Mouse (Mus musculus) adrenal gland, postnatal 4 days (tissue): Measurements from ENCODE around the gene Rsrc1. TPM values are rescaled to one million over a fixed set of nuclear protein-coding genes. Genes with fewer than 3 reads are reported as not detected.
"Not testable (repeated sequence)": the region's sequence is repeated elsewhere in the genome, so short reads cannot be mapped to it uniquely, and the experiment has no call there.

Source experiments
- DNase-seq, 2 experiments: peaks; one replicate each; pipeline ENCODE4 v3.0.0; 2021 to 2022; ENCODE audit warnings: low spot score in 2 of 2, mixed read lengths in 2 of 2
- total RNA-seq, 2 experiments: library from RNA; stranded (reverse); gene quantifications; 2 replicates each; pipeline ENCODE4 v1.2.3; 2021

Rsrc1 gene
- total RNA-seq, 2 experiments from 2014 or later, result 38.8 to 44.1 TPM

DNA sequence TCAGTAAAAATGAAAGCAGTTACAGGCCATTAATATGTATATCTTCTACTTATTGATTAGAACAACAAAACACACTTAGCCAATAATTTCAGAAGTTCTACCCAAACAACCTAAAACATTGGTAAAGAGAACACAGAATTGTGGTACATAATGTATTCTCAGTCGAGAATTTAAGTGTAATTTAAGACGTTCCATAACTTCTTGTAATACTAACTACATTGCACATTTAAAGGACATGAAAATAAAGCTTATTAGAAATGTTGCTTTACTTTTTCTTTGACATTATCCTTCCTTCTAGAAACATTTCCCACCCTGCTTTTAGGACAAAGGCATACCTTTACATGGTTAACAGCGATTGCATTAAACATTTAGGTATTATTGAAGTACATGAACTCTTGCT, 2.3 kb downstream of the Rsrc1 start:
- DNase-seq, result no peak

DNA sequence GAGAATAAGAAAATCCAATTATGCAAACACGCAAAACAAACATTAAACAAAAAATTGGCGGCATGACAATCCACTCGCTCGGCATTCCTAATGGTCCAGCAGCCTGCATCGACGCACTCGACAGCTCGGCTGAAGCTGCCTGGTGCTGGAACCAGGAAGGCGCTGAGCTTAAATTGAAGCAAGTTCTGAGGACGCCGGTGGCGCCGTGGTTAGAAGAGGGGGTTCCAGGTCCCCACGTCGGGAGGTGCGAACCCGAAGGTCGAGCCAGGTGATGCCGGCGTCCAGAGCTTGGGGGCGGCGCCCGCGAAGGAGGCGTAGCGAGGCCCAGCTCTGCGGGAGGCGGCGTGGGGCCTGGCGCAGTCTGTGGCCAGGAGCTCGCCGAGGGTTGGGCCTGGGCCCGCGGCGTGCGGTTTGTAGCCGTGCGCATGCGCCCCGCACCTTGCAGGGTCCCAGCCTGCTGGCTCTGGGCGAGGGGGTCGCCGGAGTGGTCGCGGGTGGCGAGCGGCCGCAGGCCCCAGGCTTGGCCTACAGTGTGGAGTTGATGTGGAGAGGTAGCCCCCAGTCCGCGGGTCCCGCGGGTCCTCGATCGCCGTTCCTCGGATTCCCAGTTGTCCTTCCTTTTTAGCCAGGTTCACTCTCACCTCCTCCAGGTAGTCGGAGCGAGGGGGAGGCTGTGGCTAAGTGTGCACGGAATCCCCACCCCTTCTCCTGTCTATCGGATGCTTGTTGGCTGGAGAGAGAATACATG, 4.5 kb downstream of the Rsrc1 start:
- DNase-seq, result peak; percentile 39 to 55

DNA sequence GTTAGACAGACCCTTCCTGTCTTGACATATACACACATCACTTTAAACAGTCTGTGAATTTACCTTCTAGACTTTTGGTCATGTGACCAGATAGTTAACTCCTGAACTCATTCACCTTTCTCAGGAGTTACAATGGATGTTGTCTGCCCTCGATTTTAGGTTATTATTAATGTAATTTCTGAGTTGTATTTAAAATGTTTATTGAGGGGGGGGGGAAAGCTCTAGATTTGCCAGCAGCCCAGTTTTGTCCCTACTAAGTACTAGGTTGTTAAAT, 5.0 kb downstream of the Rsrc1 start:
- no peak for DNase-seq

DNA sequence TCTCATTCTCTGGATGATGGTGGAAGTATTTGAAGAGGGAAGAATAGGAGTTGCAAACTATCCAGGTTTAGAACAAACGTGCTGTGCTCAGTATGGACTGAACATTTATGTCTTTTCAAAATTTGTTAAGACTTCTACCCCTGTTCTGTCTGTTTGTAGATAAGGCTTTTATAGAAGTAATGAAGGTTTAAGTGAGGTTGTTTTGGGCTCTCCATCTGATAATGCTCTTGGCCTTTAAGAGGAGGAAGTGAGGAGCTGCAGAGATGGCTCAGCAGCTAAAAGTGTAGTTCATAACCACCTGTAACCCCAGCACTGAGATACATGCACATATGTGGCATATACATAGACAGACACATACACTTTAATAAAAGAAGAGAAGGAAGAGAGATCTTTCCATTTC, 15.6 kb downstream of the Rsrc1 start:
- DNase-seq, result no peak

DNA sequence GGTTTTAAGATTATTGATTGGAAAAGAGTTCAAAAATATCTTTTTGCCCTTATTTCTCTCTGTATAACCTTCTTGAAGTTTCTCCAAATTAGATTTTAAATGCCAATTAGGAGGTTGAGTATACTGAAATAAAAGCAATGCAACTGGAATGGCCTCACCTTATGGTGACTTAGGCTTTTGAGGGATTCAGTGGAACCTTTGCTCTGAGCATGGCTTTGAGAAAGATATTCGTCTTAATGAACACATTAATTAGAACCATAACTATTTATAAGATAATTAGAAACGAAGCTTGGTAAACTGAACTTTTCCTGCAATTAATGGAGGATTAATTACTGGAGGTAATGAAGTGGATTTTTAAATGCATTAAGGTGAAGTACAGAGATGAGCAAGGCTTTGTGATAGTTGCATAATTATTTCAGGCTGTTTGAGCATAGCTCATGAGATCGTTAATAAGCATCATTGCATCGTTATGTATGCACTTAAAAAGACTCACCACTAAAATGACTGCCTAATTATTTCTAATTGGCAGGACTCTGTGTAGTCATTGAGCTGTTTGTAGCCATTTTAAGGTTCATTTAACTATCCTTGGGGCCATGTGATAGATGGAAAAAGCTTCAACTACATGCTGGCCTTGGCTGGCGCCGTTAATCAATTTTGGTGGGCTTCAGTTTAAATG, 55.3 kb downstream of the Rsrc1 start:
- DNase-seq, result no peak

DNA sequence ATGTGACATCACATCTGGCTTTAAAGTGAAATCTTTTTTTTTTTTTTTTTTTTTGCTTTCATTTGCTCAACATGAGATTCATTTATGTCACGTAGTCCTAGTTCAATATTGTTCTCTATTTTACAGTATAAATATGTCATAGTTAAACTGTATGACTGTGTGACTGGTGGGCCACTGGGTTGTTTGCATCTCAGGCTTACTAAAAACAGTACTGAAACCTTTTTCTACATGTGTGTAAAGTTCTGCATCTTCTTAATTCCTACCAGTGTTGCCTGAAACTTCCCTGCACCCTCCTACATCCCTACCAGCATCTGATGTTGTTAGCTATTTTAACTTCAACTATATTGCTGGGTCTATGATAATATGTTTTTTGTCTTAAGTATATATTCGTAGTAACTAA, 78.6 kb downstream of the Rsrc1 start:
- no peak for DNase-seq

DNA sequence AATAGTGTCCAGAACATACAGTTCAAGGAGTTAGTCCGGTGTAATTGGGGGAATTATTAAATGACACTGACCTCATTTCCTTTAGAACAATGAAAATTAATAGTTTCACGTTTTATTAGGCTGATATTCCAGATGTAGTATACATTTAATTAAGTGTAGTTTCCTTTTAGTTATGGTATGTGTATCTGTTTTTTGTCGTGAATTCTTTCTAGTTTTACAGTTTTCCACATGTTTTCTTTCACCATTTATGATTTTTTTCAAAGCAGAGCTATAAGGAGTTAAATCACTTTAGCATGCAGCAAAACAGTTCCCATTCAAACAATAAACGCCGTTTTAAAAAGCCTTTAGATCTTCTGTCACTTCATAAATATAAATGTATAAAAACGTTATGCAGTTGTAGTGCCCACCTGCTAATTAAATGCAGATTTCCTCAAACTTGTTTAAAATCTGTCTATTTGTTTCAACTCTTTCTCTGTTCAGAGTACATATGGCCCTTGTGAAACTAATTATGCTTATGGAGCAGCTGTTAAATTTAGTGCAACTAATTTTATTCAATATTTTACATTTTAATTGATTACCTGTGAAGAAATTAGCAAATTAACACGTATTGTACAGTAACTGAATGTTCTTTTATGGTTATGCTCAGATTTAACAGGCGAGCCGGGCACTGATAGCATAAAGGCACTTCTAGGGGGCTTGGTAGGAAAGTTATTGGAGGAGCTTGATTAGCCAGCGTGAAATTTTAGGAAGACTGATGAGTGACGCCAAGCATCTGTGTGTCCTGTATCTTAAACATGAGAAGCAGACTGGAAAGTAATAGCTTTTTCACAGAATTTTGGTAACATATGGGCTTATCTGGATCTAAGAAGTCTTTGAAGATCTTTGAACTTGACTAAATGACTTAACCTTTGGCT, 89.6 kb downstream of the Rsrc1 start:
- DNase-seq, result no peak

DNA sequence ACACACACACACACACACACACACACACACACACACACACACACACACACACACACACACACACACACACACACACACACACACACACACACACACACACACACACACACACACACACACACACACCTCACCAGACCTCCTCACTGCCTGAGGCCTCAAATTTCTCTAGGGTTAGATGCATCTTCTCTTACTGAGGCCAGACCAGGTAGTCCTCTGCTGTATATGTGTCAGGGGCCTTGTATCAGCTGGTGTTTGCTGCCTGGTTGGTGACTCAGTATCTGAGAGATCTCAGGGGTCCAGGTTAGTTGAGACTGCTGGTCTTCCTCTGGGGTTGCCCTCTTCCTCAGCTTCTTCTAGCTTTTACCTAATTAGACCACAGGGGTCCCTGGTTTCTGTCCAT, 92.5 kb downstream of the Rsrc1 start:
- not testable (repeated sequence) for DNase-seq

DNA sequence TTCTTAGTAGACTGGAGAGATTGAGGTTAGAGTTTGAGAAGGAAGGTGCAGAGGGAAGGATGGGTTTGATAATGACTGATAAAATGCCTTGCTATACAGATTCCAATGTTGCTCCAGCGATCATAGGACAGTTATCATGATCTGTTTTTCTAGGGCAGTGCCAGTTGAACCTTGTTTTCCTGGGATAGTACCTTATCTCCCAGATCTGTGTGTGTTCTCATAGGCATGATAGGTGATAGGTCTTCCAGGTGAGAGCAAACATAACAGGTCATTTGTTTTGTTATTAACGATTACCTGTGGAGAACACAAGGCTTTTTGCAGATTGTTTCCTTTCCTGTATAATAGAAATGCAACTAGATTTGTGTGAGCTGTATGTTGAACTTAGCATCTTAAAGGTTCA, 94.3 kb downstream of the Rsrc1 start:
- no peak for DNase-seq

DNA sequence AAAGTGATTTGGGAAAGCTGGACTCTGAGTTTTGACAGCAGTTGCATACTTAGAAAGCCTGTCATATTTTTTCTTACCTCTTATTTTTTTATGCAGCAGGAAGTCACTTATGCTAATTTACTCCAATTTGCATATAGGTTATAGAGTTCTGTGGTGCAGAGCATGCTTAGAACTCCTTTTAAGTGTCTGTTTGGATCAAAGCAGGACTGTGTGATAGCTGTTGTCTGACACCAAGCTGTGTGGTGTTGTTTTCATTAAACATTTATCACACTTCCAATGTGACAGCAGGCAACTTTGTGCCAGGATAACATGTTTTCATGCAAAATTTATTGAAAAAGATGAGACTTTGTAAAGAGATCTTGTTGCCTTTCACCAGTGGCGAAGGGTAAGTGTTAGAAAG, 103.6 kb downstream of the Rsrc1 start:
- no peak for DNase-seq

DNA sequence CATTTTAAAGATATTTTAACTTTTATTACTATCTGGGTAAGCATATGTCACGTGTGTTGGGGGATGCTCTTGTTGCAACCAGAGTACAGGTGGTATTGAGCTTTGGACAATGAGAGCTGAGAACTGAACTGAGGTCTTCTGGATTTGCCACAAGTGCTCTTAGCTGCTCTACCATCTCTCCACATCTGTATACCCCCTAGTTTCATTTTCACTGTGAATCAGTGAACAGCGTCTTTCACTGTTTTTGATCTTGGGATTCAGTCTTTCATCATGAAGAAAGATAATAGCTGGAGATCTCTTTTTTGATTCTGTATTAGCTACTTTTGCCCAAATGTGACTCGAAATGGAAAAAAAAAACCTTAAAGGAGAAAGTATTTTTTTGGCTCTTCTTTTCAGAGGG, 127.2 kb downstream of the Rsrc1 start:
- no peak for DNase-seq

DNA sequence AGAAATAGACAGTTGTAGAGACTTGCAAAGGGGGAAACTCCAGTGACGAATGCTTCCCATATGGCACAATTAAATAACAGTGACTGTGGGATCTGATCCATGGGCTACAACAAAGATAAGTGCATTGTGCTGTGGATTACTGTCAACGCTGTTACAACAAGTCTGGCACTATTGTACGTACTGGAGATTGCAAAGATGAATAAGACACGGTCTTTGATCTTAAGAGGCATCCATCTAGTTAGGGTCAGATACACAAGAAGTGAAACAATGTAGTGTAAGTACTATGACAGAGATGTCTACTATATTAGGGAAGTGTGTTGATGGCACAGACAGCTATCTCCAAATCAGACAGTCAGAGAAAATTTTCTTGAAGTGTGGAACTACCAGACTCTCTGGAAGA, 135.1 kb downstream of the Rsrc1 start:
- no peak for DNase-seq

DNA sequence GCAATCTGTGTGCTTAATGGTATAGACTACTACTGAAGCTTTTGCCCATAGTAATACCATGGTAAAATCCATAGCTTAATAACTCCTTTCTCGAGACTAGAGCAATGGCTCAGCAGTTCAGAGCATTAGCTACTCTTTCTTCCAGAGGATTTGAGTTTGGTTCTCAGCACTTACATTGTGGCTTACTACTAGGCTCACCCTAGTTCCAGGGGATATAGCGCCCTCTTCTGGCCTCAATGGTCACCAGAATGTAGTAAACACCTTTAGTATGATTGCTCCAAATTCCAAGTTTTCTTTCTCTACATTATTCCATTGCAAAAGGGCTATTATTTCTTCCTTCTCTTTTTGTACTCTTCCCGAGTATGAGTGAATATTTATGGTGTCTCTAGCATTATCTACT, 151.3 kb downstream of the Rsrc1 start:
- no peak for DNase-seq

DNA sequence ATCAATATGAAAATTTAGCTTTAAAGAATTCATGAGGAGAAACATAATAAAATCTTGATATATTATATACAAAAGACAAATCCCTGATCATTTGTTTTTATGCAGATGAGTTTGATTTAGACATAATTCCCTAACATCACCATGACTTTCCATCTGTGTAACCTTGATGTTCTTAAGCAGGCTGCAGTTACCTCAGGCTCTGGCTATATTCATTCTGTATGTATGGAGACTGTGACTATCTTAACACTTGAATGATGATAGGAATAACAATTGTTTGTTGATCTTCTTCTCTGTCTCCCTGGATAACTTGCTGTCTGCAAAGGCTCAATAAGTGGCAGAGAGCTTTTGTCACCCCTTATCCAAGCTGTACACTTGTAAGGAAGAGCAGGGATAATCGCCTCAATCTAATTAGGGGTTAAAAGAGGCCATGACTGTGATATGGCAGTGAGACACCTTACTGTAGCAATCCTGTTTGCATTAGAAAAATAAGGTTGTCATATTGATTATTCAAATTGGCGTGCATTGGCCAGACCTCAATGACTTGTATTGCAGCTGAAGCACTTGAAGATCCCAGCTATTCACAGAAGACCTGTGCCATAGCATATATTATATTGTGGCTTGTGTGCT, 154.7 kb downstream of the Rsrc1 start:
- no peak for DNase-seq

DNA sequence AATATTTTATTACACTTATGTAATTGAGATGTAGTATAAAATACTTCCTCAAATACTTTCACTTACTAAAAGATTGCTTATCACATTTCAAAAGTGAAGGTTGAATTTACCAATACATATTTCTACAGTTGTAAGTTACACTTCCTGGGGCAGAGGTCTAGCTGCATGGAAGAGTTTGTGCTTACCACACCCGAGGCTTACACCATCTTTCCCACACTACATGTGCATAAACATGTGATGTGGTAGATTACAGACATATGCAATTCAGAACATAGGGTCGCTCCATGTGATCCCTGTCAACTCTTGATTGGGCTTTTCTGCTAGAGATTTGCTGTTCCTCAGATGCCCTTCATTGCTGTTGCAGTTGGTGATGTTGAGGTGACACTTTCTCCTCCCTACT, 163.8 kb downstream of the Rsrc1 start:
- no peak for DNase-seq

DNA sequence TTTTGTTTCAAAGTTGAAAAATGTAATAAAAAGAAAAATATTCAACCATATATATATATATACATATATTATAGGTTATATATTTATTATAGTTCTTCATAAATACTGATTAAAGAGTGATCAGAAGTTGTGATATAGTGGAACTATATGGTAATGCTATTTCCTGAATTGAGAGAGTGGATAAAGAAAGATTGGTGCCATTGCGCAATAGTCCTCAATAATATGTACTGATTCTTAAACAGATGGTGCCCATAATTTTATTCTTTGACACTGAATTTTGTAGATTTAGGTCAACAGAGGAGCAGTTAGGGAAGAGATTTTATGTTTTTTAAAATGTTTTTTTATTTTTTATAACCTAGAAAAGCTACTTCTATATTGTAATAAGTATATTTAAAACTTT, 165.1 kb downstream of the Rsrc1 start:
- DNase-seq, result no peak

DNA sequence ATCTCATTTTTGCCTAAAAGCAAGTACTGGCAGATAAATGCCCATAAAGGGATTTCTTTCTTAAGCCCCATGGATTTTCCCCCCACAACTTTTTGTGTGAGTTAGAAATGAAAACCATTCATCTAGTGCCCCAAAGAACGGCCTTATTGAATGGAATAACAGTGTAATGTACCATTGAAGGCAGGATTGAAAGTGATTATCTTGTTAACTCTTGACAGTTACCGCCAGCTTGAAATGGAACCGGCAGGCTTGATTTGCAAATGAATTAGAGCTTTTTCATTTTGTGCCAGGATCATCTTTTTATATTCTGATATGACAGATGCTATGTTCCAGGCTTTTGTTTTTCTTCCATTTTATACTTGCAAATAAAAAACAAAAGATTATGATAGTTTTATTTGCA, 166.1 kb downstream of the Rsrc1 start:
- DNase-seq, result no peak

DNA sequence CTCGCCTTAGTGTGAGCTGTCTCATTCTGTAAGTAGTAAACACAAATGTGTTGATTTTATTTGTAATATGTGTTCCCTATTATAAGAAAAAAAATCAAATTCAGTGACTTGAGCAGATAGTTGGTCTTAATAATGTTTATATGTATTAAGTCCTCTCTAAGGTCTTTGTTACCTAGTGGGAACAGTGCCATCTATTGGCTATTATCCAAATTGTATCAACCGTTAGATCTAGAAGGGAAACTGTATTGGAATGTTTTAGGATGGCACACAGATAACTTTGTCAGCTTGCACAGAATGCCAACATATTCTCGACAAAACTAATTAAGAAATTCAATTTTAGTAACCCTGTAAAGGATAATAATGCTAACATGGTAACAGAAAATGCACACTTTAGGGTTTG, 216.0 kb downstream of the Rsrc1 start:
- DNase-seq, result no peak

DNA sequence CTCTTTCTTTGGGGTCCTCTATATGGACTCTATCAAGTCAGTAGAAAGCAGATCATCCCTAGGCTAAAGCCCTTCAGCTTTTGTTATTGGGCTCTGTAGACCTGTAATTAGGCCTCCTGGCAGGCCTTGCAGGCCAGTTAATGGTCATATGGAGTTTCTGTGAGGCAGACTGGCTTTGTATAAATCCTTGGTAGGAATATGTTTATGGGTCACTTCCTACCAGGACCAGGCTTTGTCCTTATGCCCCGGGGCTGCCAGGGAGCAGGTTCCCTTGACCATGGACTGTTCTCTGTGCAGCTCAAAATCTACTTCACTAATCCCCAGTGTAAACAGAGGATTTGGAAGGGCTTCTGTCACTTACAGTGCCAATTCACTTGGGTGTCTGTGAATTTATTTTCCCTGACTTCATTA, 231.9 kb downstream of the Rsrc1 start:
- DNase-seq, result no peak

DNA sequence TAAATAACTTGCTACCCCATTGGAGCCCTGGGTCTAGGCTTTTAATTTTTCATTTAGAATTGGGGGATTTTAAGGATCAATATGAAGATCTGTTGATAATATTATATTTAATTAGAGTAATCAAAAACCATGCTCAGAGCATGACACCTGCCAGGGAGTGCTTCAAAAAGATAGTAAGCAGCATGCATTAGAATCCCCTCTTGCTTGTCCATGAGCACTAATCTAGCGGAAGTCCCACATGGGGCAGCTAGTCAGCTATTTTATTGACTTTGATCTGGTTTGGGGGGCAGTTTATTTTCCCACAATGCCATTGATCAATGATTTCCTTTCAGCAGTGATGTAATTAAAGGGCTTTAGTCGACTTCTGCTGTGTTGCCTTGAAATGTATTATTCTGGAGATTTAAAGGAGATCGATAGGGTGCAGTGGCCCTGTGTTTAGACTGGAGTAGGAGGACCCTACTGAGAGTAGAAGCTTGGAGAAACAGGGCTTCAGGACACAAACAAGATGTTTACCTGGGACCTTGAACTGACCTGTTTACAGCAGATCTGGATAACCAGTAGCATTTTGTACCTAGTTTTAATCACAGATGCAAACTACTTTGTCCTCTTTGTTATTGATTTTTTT, 251.5 kb downstream of the Rsrc1 start:
- no peak for DNase-seq

DNA sequence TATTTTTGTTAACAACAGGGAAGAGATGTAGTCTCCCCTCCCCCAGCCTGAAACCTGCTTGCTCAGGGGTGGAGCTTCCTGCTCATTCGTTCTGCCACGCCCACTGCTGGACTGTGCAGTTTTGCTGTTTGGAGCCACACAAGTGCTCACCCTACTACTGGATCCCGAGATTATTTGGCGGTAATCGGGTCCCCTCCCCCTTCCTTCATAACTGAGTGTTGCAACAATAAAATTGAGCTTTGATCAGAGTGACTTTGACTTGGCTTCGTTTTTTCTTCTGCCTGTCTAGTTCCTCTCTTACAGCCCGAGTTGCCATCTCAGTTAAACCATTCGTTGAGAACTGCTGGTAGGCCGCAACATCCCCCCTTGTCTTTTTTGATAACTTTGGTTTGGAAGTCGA, 261.3 kb downstream of the Rsrc1 start:
- not testable (repeated sequence) for DNase-seq
